Mouse (Mus musculus): ENCODE measurements at regions not wholly inside any gene's neighbourhood (a gene's known extent, or its start where the extent isn't known, plus 50 kb on each side); places are given as distances from the start of the nearest gene placed in this dataset.

- no peaks in the 10 kb centered on the region for H3K36me3 ChIP-seq (ENCODE audit: control insufficient read depth, insufficient read depth, low read length)
- peak; percentile 57 for DNase-seq
- H3K4me2 ChIP-seq (ENCODE audit: low read length): peak overlapping the region; percentile 1
- peak overlapping the region; percentile 32; the same call in 1 of the 2 replicates for H3K27ac ChIP-seq (replicated peaks; ENCODE audit: low read depth, low read length)
- no peaks in the 10 kb centered on the region for H3K27me3 ChIP-seq (ENCODE audit: control insufficient read depth, insufficient read depth, low read length)
- ATAC-seq (ENCODE audit: low FRiP score, low TSS enrichment): peak; percentile 46; the same call in 1 of the 2 replicates
- no peaks in the 10 kb centered on the region for H3K9me3 ChIP-seq (ENCODE audit: control insufficient read depth, low read length)
- no peak overlapping the region for H3K4me3 ChIP-seq (replicated peaks; ENCODE audit: low read depth, low read length)
- 22% methylated on average over 17 of the region's 17 CpGs for WGBS
- H3K4me1 ChIP-seq (ENCODE audit: control insufficient read depth, insufficient read depth, low read length): peaks cover 30% of the 10 kb centered on the region
- H3K9ac ChIP-seq (replicated peaks; ENCODE audit: low read length): no peak overlapping the region
Observed at GRCm38 (mm10) chr5:111843622-111844239, 110.0 kb downstream of the Gm26897 start.

DNA sequence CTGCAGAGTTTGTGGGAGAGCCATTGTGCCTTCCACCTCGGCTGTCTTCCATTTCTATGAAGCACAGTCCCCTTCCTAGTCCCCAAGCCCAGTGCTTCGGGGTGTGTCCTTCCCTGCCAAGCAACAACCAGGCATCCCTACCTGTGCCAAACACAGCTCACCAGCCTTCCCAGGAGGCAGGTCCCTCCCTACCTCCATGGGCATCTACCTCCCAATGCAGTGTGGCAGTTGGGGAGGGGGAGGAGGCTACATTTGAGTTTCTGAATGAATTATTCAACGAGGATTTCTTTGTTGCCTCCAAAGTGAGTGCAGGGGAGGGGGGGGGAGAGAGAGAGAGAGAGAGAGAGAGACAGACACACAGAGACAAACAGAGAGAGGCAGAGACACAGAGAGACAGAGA, 110.8 kb downstream of the Gm26897 start:
- Histone ChIP-seq H3K4me2 (ENCODE audit: low read length) (no peak overlapping the region), H3K36me3 (ENCODE audit: control insufficient read depth, insufficient read depth, low read length) (no peaks in the 10 kb centered on the region), H3K27ac (replicated peaks; ENCODE audit: low read depth, low read length) (peak overlapping the region; percentile 32), H3K4me3 (replicated peaks; ENCODE audit: low read depth, low read length) (no peak overlapping the region), H3K9ac (replicated peaks; ENCODE audit: low read length) (no peak overlapping the region), H3K27me3 (ENCODE audit: control insufficient read depth, insufficient read depth, low read length) (no peaks in the 10 kb centered on the region), H3K4me1 (ENCODE audit: control insufficient read depth, insufficient read depth, low read length) (peaks cover 30% of the 10 kb centered on the region), H3K9me3 (ENCODE audit: control insufficient read depth, low read length) (no peaks in the 10 kb centered on the region)
- 18% methylated on average over 3 of the region's 3 CpGs for WGBS
- no peak for ATAC-seq (ENCODE audit: low FRiP score, low TSS enrichment)
- peak; percentile 53 for DNase-seq

- no peak overlapping the region for H3K27ac ChIP-seq (replicated peaks; ENCODE audit: low read depth, low read length)
Observed at GRCm38 (mm10) chr5:111848917-111849316, 115.2 kb downstream of the Gm26897 start.

DNA sequence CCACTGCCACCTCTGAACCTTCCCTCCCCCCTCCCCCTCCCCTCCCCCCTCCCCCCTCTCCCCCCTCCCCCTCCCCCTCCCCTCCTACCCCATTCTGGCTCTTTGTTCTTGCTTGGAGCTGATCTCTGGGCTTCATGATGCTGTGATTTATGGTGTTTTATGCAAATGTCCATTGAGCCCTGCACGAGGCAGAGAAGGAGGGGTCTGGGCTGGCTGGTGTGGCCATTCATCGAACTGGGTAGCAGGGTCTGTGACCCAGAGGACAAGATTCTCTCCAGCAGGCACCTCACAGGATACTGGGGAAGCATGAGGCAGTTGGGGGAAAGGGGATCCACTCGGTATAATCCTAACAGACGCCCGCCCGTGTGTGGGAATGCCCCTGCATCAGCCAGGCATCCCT, 119.0 kb downstream of the Gm26897 start:
- Histone ChIP-seq H3K4me1 (ENCODE audit: control insufficient read depth, insufficient read depth, low read length) (peaks cover 25% of the 10 kb centered on the region), H3K27me3 (ENCODE audit: control insufficient read depth, insufficient read depth, low read length) (no peaks in the 10 kb centered on the region), H3K4me2 (ENCODE audit: low read length) (no peak overlapping the region), H3K9me3 (ENCODE audit: control insufficient read depth, low read length) (no peaks in the 10 kb centered on the region), H3K4me3 (replicated peaks; ENCODE audit: low read depth, low read length) (no peak overlapping the region), H3K27ac (replicated peaks; ENCODE audit: low read depth, low read length) (no peak overlapping the region), H3K36me3 (ENCODE audit: control insufficient read depth, insufficient read depth, low read length) (no peaks in the 10 kb centered on the region), H3K9ac (replicated peaks; ENCODE audit: low read length) (no peak overlapping the region)
- ATAC-seq (ENCODE audit: low FRiP score, low TSS enrichment): no peak
- no peak for DNase-seq
- WGBS: 30% methylated on average over 6 of the region's 6 CpGs

More at GRCm38 (mm10) chr5:111848917-111849316, 115.2 kb downstream of the Gm26897 start:
- Histone ChIP-seq H3K9ac (replicated peaks; ENCODE audit: low read length) (no peak overlapping the region), H3K4me3 (replicated peaks; ENCODE audit: low read depth, low read length) (no peak overlapping the region), H3K4me2 (ENCODE audit: low read length) (no peak overlapping the region), H3K27me3 (ENCODE audit: control insufficient read depth, insufficient read depth, low read length) (no peaks in the 10 kb centered on the region), H3K9me3 (ENCODE audit: control insufficient read depth, low read length) (no peaks in the 10 kb centered on the region), H3K36me3 (ENCODE audit: control insufficient read depth, insufficient read depth, low read length) (no peaks in the 10 kb centered on the region), H3K4me1 (ENCODE audit: control insufficient read depth, insufficient read depth, low read length) (peaks cover 21% of the 10 kb centered on the region)
- no peak for DNase-seq
- WGBS: 87% methylated on average over 8 of the region's 10 CpGs
- no peak for ATAC-seq (ENCODE audit: low FRiP score, low TSS enrichment)

DNA sequence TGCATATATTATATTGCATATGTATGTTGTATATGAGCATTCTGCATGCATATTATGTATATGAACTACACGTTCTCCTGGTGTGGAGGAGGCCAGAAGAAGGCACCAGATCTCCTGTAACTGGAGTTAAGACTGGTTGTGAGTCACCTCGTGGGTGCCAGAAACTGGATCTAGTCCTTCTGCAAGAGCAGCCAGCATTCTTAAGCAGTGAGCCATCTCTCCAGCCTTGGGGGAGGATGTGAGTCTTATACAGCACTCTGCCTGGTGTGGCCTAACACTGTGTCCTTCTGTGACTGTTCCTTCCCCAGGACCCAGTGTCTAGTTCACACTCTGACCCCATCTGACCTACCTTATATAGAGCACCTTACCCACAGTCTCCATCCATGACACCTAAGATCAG, 121.6 kb downstream of the Gm26897 start:
- H3K36me3 ChIP-seq (ENCODE audit: control insufficient read depth, insufficient read depth, low read length): no peaks in the 10 kb centered on the region
- H3K9ac ChIP-seq (replicated peaks; ENCODE audit: low read length): no peak overlapping the region
- H3K4me3 ChIP-seq (replicated peaks; ENCODE audit: low read depth, low read length): no peak overlapping the region
- 83% methylated on average over 2 of the region's 2 CpGs for WGBS
- H3K9me3 ChIP-seq (ENCODE audit: control insufficient read depth, low read length): no peaks in the 10 kb centered on the region
- ATAC-seq (ENCODE audit: low FRiP score, low TSS enrichment) (no peak), DNase-seq (no peak)
- no peak overlapping the region for H3K27ac ChIP-seq (replicated peaks; ENCODE audit: low read depth, low read length)
- peaks cover 31% of the 10 kb centered on the region for H3K4me1 ChIP-seq (ENCODE audit: control insufficient read depth, insufficient read depth, low read length)
- H3K4me2 ChIP-seq (ENCODE audit: low read length): no peak overlapping the region
- no peaks in the 10 kb centered on the region for H3K27me3 ChIP-seq (ENCODE audit: control insufficient read depth, insufficient read depth, low read length)

- peak overlapping the region; percentile 56 for H3K27ac ChIP-seq (replicated peaks; ENCODE audit: low read depth, low read length)
- no peak overlapping the region for H3K9ac ChIP-seq (replicated peaks; ENCODE audit: low read length)
- DNase-seq (peak; percentile 60), ATAC-seq (ENCODE audit: low FRiP score, low TSS enrichment) (peak; percentile 10; the same call in 1 of the 2 replicates)
- H3K4me1 ChIP-seq (ENCODE audit: control insufficient read depth, insufficient read depth, low read length): peaks cover 31% of the 10 kb centered on the region
- no peaks in the 10 kb centered on the region for H3K9me3 ChIP-seq (ENCODE audit: control insufficient read depth, low read length)
- H3K36me3 ChIP-seq (ENCODE audit: control insufficient read depth, insufficient read depth, low read length): no peaks in the 10 kb centered on the region
- no peak overlapping the region for H3K4me2 ChIP-seq (ENCODE audit: low read length)
- 15% methylated on average over 7 of the region's 7 CpGs for WGBS
- no peak overlapping the region for H3K4me3 ChIP-seq (replicated peaks; ENCODE audit: low read depth, low read length)
- H3K27me3 ChIP-seq (ENCODE audit: control insufficient read depth, insufficient read depth, low read length): no peaks in the 10 kb centered on the region
Observed at GRCm38 (mm10) chr5:111857200-111857599, 123.5 kb downstream of the Gm26897 start.

DNA sequence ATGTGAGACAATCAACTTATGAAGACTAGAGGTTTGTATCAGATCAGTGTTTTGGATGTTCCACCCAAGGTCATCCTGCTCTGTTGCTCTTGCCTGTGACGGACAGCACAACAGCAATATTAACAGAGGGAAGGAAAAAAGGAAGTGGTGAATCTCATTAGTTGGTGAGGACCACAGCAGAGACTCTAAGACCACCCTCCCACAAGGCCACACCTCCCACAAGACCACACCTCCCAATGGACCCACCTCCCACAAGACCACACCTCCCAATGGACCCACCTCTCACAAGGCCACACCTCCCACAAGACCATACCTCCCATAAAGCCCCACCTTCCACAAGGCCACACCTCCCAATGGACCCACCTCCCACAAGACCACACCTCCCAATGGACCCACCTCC, 126.7 kb downstream of the Gm26897 start:
- no peak for ATAC-seq (ENCODE audit: low FRiP score, low TSS enrichment)
- Histone ChIP-seq H3K27ac (replicated peaks; ENCODE audit: low read depth, low read length) (no peak overlapping the region), H3K4me1 (ENCODE audit: control insufficient read depth, insufficient read depth, low read length) (peaks cover 22% of the 10 kb centered on the region), H3K36me3 (ENCODE audit: control insufficient read depth, insufficient read depth, low read length) (no peaks in the 10 kb centered on the region), H3K27me3 (ENCODE audit: control insufficient read depth, insufficient read depth, low read length) (no peaks in the 10 kb centered on the region), H3K9ac (replicated peaks; ENCODE audit: low read length) (no peak overlapping the region), H3K9me3 (ENCODE audit: control insufficient read depth, low read length) (no peaks in the 10 kb centered on the region), H3K4me2 (ENCODE audit: low read length) (no peak overlapping the region), H3K4me3 (replicated peaks; ENCODE audit: low read depth, low read length) (no peak overlapping the region)
- no peak for DNase-seq
- 96% methylated on average over 1 of the region's 1 CpGs for WGBS

GRCm38 (mm10) chr5:111862331-111862730, 128.6 kb downstream of the Gm26897 start:
- DNase-seq: no peak
- 94% methylated on average over 4 of the region's 4 CpGs for WGBS

GRCm38 (mm10) chr5:111863922-111864321, 130.2 kb downstream of the Gm26897 start:
- Histone ChIP-seq H3K4me2 (ENCODE audit: low read length) (no peak overlapping the region), H3K27ac (replicated peaks; ENCODE audit: low read depth, low read length) (no peak overlapping the region), H3K9me3 (ENCODE audit: control insufficient read depth, low read length) (no peaks in the 10 kb centered on the region), H3K9ac (replicated peaks; ENCODE audit: low read length) (no peak overlapping the region), H3K27me3 (ENCODE audit: control insufficient read depth, insufficient read depth, low read length) (no peaks in the 10 kb centered on the region), H3K4me1 (ENCODE audit: control insufficient read depth, insufficient read depth, low read length) (no peaks in the 10 kb centered on the region), H3K36me3 (ENCODE audit: control insufficient read depth, insufficient read depth, low read length) (no peaks in the 10 kb centered on the region), H3K4me3 (replicated peaks; ENCODE audit: low read depth, low read length) (no peak overlapping the region)
- ATAC-seq (ENCODE audit: low FRiP score, low TSS enrichment) (no peak), DNase-seq (no peak)
- WGBS: 77% methylated on average over 7 of the region's 7 CpGs

More at GRCm38 (mm10) chr5:111862331-111862730, 128.6 kb downstream of the Gm26897 start:
- Histone ChIP-seq H3K27ac (replicated peaks; ENCODE audit: low read depth, low read length) (no peak overlapping the region), H3K27me3 (ENCODE audit: control insufficient read depth, insufficient read depth, low read length) (no peaks in the 10 kb centered on the region), H3K36me3 (ENCODE audit: control insufficient read depth, insufficient read depth, low read length) (no peaks in the 10 kb centered on the region), H3K9ac (replicated peaks; ENCODE audit: low read length) (no peak overlapping the region), H3K9me3 (ENCODE audit: control insufficient read depth, low read length) (no peaks in the 10 kb centered on the region), H3K4me3 (replicated peaks; ENCODE audit: low read depth, low read length) (no peak overlapping the region), H3K4me2 (ENCODE audit: low read length) (no peak overlapping the region), H3K4me1 (ENCODE audit: control insufficient read depth, insufficient read depth, low read length) (peaks cover 10% of the 10 kb centered on the region)
- ATAC-seq (ENCODE audit: low FRiP score, low TSS enrichment): no peak
